In genomic region chr3:152477796-152478527, GRCm38 (mm10) we compare ENCODE assay signal across 8 mouse cellular contexts.
DNase-seq lines count a peak whose midpoint lies in the region; ATAC-seq lines count a peak whose summit lies in the region.

No protein-coding gene starts in this region.

- H3K4me1 ChIP-seq in embryonic facial prominence, embryonic 11.5 days (ENCODE audit: control insufficient read depth, insufficient read depth, low read length), result 0 out of 2 replicates have a peak, but pooled peaks cover 2% of the 10 kb centered on the region
- H3K4me1 ChIP-seq in heart, embryonic 10.5 days, result peaks cover 33% of the 10 kb centered on the region
- H3K4me1 ChIP-seq in liver, embryonic 11.5 days (replicated peaks; ENCODE audit: control insufficient read depth, insufficient read depth, low read length), result peaks cover 9% of the 10 kb centered on the region; the same call in 1 of the 2 replicates

- 3% methylated on average over 23 of the region's 23 CpGs for WGBS in embryonic facial prominence, embryonic 11.5 days
- WGBS in heart, embryonic 10.5 days, result 2% methylated on average over 23 of the region's 23 CpGs
- 3% methylated on average over 23 of the region's 23 CpGs for WGBS in liver, embryonic 11.5 days

- H3K27me3 ChIP-seq in embryonic facial prominence, embryonic 11.5 days (ENCODE audit: control insufficient read depth, insufficient read depth, low read length), result no peaks in the 10 kb centered on the region
- H3K27me3 ChIP-seq in heart, embryonic 10.5 days (ENCODE audit: insufficient read depth, poor library complexity, severe bottlenecking), result 0 out of 2 replicates have a peak, but pooled peaks cover 3% of the 10 kb centered on the region
- no peaks in the 10 kb centered on the region for H3K27me3 ChIP-seq in liver, embryonic 11.5 days (replicated peaks; ENCODE audit: control insufficient read depth, insufficient read depth, low read length)
- no peaks in the 10 kb centered on the region for H3K27me3 ChIP-seq in splenic B cell, adult 2 months (ENCODE audit: control insufficient read depth, insufficient read depth, low read length, poor library complexity, severe bottlenecking)

- no peaks in the 10 kb centered on the region for H3K36me3 ChIP-seq in embryonic facial prominence, embryonic 11.5 days (replicated peaks; ENCODE audit: control insufficient read depth, insufficient read depth, low read depth, low read length)
- H3K36me3 ChIP-seq in heart, embryonic 10.5 days, result no peaks in the 10 kb centered on the region
- no peaks in the 10 kb centered on the region for H3K36me3 ChIP-seq in liver, embryonic 11.5 days (ENCODE audit: control insufficient read depth, insufficient read depth, low read length)
- H3K36me3 ChIP-seq in splenic B cell, adult 2 months (ENCODE audit: control insufficient read depth, insufficient read depth, low read length, poor library complexity, severe bottlenecking), result no peaks in the 10 kb centered on the region

- peak; percentile 61 for ATAC-seq in embryonic facial prominence, embryonic 11.5 days (replicated peaks; ENCODE audit: insufficient number of reproducible peaks, low FRiP score, low TSS enrichment, low read depth)
- peak; percentile 80 for ATAC-seq in liver, embryonic 11.5 days (replicated peaks; ENCODE audit: low FRiP score)

- peak overlapping the region; percentile 35 for H3K4me3 ChIP-seq in embryonic facial prominence, embryonic 11.5 days (ENCODE audit: low read depth, low read length)
- H3K4me3 ChIP-seq in heart, embryonic 10.5 days, result peak overlapping the region; percentile 63
- peak overlapping the region; percentile 49 for H3K4me3 ChIP-seq in liver, embryonic 11.5 days (ENCODE audit: low read depth, low read length)

- peak; percentile 85 for DNase-seq in A20 (ENCODE audit: low read depth, low spot score)
- DNase-seq in adrenal gland, postnatal 14 days, result peak; percentile 79
- DNase-seq in embryonic facial prominence, embryonic 11.5 days (ENCODE audit: low spot score), result peak; percentile 73
- DNase-seq in heart, embryonic 10.5 days (ENCODE audit: low spot score), result peak; percentile 91
- DNase-seq in kidney, adult 9 months, result peak; percentile 83
- peak; percentile 80 for DNase-seq in liver, embryonic 11.5 days (ENCODE audit: low spot score)
- peak; percentile 12 to 40 for DNase-seq in monocyte, adult 2 months (ENCODE audit: low read depth in 1 of 2, low spot score in 2 of 2)
- DNase-seq in splenic B cell, adult 2 months (ENCODE audit: low read depth, low spot score), result peak; percentile 72

- H3K4me2 ChIP-seq in embryonic facial prominence, embryonic 11.5 days (ENCODE audit: low read depth, low read length), result peak overlapping the region; percentile 75
- H3K4me2 ChIP-seq in liver, embryonic 11.5 days, result peak overlapping the region; percentile 93

- H3K27ac ChIP-seq in embryonic facial prominence, embryonic 11.5 days (replicated peaks; ENCODE audit: low read depth, low read length), result no peak overlapping the region
- H3K27ac ChIP-seq in heart, embryonic 10.5 days, result peak overlapping the region; percentile 84
- peak overlapping the region; percentile 20 for H3K27ac ChIP-seq in liver, embryonic 11.5 days (ENCODE audit: low read depth, low read length)

- no peaks in the 10 kb centered on the region for H3K9me3 ChIP-seq in embryonic facial prominence, embryonic 11.5 days (replicated peaks; ENCODE audit: control insufficient read depth, low read length)
- H3K9me3 ChIP-seq in heart, embryonic 10.5 days, result no peaks in the 10 kb centered on the region
- no peaks in the 10 kb centered on the region for H3K9me3 ChIP-seq in liver, embryonic 11.5 days (ENCODE audit: control insufficient read depth, low read length)

- H3K9ac ChIP-seq in embryonic facial prominence, embryonic 11.5 days (replicated peaks; ENCODE audit: low read length), result peak overlapping the region; percentile 49
- H3K9ac ChIP-seq in liver, embryonic 11.5 days (ENCODE audit: low read depth, low read length), result peak overlapping the region; percentile 54

Comparison
In these comparisons a context has a peak if more than half of its experiments do, and no peak if none do; other contexts are left out.
1. DNase-seq: peak in every context shown above with its lines; median percentile 91 in heart, embryonic 10.5 days; 85 in A20; 83 in kidney, adult 9 months; 80 in liver, embryonic 11.5 days; 79 in adrenal gland, postnatal 14 days; 73 in embryonic facial prominence, embryonic 11.5 days; 72 in splenic B cell, adult 2 months; 26 in monocyte, adult 2 months.